Mouse (Mus musculus) stomach, postnatal 0 days (tissue): ENCODE measurements at regions not wholly inside any gene's neighbourhood (a gene's known extent, or its start where the extent isn't known, plus 50 kb on each side); places are given as distances from the start of the nearest gene placed in this dataset.

Experiments used
- ATAC-seq: fragments of 200-750 bp; cut with Nextera tagmentation; 2 replicates; pipeline ENCODE4 v1.8.0; 2017; ENCODE audit not compliant: low FRiP score, low TSS enrichment
- DNase-seq: peaks from one replicate; pipeline ENCODE4 v3.0.0-alpha.2; 2016; ENCODE audit warnings: low spot score
- H3K27ac ChIP-seq: fragments of 300-500 bp; sonication (generic); replicated peaks from 2 replicates; pipeline ENCODE4 v1.5.1; 2014; ENCODE audit warnings: mild to moderate bottlenecking, control low read depth
- H3K27me3 ChIP-seq: fragments of 300-500 bp; sonication (generic); 2 replicates; pipeline ENCODE4 v1.6.1; 2014; ENCODE audit warnings: low read length; ENCODE audit not compliant: control insufficient read depth, insufficient read depth
- H3K36me3 ChIP-seq: fragments of 300-500 bp; sonication (generic); 2 replicates; pipeline ENCODE4 v1.6.1; 2014; ENCODE audit warnings: low read length, mixed read lengths; ENCODE audit not compliant: control insufficient read depth, insufficient read depth
- H3K4me1 ChIP-seq: fragments of 300-500 bp; sonication (generic); replicated peaks from 2 replicates; pipeline ENCODE4 v1.6.1; 2014; ENCODE audit warnings: antibody characterized with exemption; ENCODE audit not compliant: control insufficient read depth, insufficient read depth
- H3K4me2 ChIP-seq: fragments of 300-500 bp; sonication (generic); replicated peaks from 2 replicates; pipeline ENCODE4 v1.6.1; 2014; ENCODE audit warnings: low read depth, mild to moderate bottlenecking, control low read depth, moderate library complexity
- H3K4me3 ChIP-seq: fragments of 300-500 bp; sonication (generic); 2 replicates; pipeline ENCODE4 v1.5.1; 2014; ENCODE audit warnings: low read depth, low read length, control low read depth
- H3K9ac ChIP-seq: fragments of 300-500 bp; sonication (generic); 2 replicates; pipeline ENCODE4 v1.6.1; 2014; ENCODE audit warnings: mild to moderate bottlenecking, low read length, control low read depth, mixed read lengths
- H3K9me3 ChIP-seq: fragments of 300-500 bp; sonication (generic); 2 replicates; pipeline ENCODE4 v1.6.1; 2016; ENCODE audit warnings: low read length; ENCODE audit not compliant: control insufficient read depth
- CTCF ChIP-seq: IDR thresholded peaks from 2 replicates; pipeline ENCODE4 v1.5.1; 2016; ENCODE audit warnings: antibody characterized with exemption, low read depth, mild to moderate bottlenecking, moderate library complexity
- EP300 ChIP-seq: optimal IDR thresholded peaks from 2 replicates; pipeline ENCODE3; 2016; ENCODE audit warnings: antibody characterized with exemption
- WGBS: fragments of 180-500 bp; shearing (Covaris S2); extraction: QIAGEN DNeasy Blood & Tissue Kit; methylation state at CpG from one replicate; pipeline ENCODE4 v1.1.7; 2014; 5-methylcytosine and 5-hydroxymethylcytosine counted together

GRCm38 (mm10) chr12:77539661-77540431 lies 301.9 kb downstream of the Fut8 start:
- Histone ChIP-seq H3K9ac (no peak overlapping the region), H3K4me3 (no peak overlapping the region), H3K36me3 (no peaks in the 10 kb centered on the region), H3K4me2 (no peak overlapping the region), H3K4me1 (no peaks in the 10 kb centered on the region), H3K9me3 (no peaks in the 10 kb centered on the region), H3K27me3 (no peaks in the 10 kb centered on the region), H3K27ac (no peak overlapping the region)
- 79% methylated on average over 10 of the region's 10 CpGs for WGBS
- DNase-seq, result no peak
- no peak for ATAC-seq
- TF ChIP-seq CTCF (no peak), EP300 (no peak)

- no peak for DNase-seq
- Histone ChIP-seq H3K9me3 (no peaks in the 10 kb centered on the region), H3K4me3 (no peak overlapping the region), H3K9ac (no peak overlapping the region), H3K27me3 (no peaks in the 10 kb centered on the region), H3K36me3 (no peaks in the 10 kb centered on the region), H3K4me1 (no peaks in the 10 kb centered on the region), H3K4me2 (no peak overlapping the region), H3K27ac (no peak overlapping the region)
- no peak for TF ChIP-seq CTCF
- no peak for TF ChIP-seq EP300
- no peak for ATAC-seq
- WGBS, result 79% methylated on average over 10 of the region's 10 CpGs
Measured at GRCm38 (mm10) chr12:77541051-77541765, 303.3 kb downstream of the Fut8 start.

- H3K27me3 ChIP-seq, result no peaks in the 10 kb centered on the region
- WGBS, result 72% methylated on average over 4 of the region's 4 CpGs
- H3K9ac ChIP-seq, result no peak overlapping the region
- H3K4me2 ChIP-seq, result no peak overlapping the region
- H3K9me3 ChIP-seq, result no peaks in the 10 kb centered on the region
- H3K4me1 ChIP-seq, result no peaks in the 10 kb centered on the region
- H3K4me3 ChIP-seq, result no peak overlapping the region
- ATAC-seq (no peak), DNase-seq (no peak)
- no peak for TF ChIP-seq CTCF
- no peak for TF ChIP-seq EP300
- no peak overlapping the region for H3K27ac ChIP-seq
- H3K36me3 ChIP-seq, result no peaks in the 10 kb centered on the region
Measured at GRCm38 (mm10) chr12:77541826-77542225, 303.9 kb downstream of the Fut8 start.

GRCm38 (mm10) chr12:77543651-77544050 lies 305.7 kb downstream of the Fut8 start:
- DNase-seq (no peak), ATAC-seq (no peak)
- no peaks in the 10 kb centered on the region for H3K27me3 ChIP-seq
- no peaks in the 10 kb centered on the region for H3K36me3 ChIP-seq
- H3K27ac ChIP-seq, result no peak overlapping the region
- H3K4me1 ChIP-seq, result no peaks in the 10 kb centered on the region
- no peak overlapping the region for H3K4me3 ChIP-seq
- no peaks in the 10 kb centered on the region for H3K9me3 ChIP-seq
- TF ChIP-seq CTCF, result no peak
- TF ChIP-seq EP300, result no peak
- H3K9ac ChIP-seq, result no peak overlapping the region
- WGBS, result 79% methylated on average over 6 of the region's 6 CpGs
- no peak overlapping the region for H3K4me2 ChIP-seq

- H3K27me3 ChIP-seq, result no peaks in the 10 kb centered on the region
- no peak overlapping the region for H3K4me2 ChIP-seq
- 65% methylated on average over 2 of the region's 2 CpGs for WGBS
- no peaks in the 10 kb centered on the region for H3K9me3 ChIP-seq
- no peak for TF ChIP-seq EP300
- no peak for TF ChIP-seq CTCF
- no peaks in the 10 kb centered on the region for H3K36me3 ChIP-seq
- DNase-seq (no peak), ATAC-seq (no peak)
- no peaks in the 10 kb centered on the region for H3K4me1 ChIP-seq
- H3K9ac ChIP-seq, result no peak overlapping the region
- H3K4me3 ChIP-seq, result no peak overlapping the region
- H3K27ac ChIP-seq, result no peak overlapping the region
Measured at GRCm38 (mm10) chr12:77546165-77546564, 308.2 kb downstream of the Fut8 start.

DNA sequence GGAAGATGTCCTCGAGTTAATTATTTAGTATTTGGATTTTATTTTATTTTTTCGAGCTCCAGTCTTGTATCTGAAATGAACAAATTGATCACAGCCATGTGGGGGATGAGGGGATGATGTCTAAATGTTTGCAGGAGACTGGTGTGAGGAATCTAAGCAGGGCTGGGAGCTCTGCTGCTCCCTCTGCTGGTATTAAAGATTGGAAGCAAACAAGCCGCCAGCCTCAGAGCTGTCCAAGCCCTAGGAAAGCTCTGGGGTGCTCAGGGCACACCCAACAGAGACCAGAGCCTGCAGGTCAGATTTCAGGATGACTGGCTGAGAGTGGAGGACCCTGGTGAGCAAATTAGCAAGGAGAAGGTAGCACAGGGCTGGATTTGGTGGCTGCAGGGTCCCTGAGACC lies 330.4 kb downstream of the Fut8 start:
- ATAC-seq, result no peak
- peak; percentile 56 for DNase-seq
- H3K9me3 ChIP-seq, result no peaks in the 10 kb centered on the region

More for the DNA sequence above, 330.4 kb downstream of the Fut8 start:
- no peak overlapping the region for H3K27ac ChIP-seq
- no peaks in the 10 kb centered on the region for H3K27me3 ChIP-seq
- 6% methylated on average over 3 of the region's 3 CpGs for WGBS
- no peaks in the 10 kb centered on the region for H3K36me3 ChIP-seq
- H3K4me3 ChIP-seq, result no peak overlapping the region
- TF ChIP-seq EP300 (no peak), CTCF (peak; percentile 84)
- H3K4me1 ChIP-seq, result no peaks in the 10 kb centered on the region
- H3K9ac ChIP-seq, result no peak overlapping the region
- H3K4me2 ChIP-seq, result no peak overlapping the region
